Mouse (Mus musculus) heart, adult 2 months (tissue): ENCODE results near the gene 4930562C15Rik. TPM values are rescaled to one million over a fixed set of nuclear protein-coding genes. Genes with fewer than 3 reads are reported as not detected.

Source experiments
- DNase-seq, 2 experiments: peaks; one replicate each; pipeline ENCODE4 v3.0.0; 2021
- H3K27ac ChIP-seq: fragments of 200-600 bp; 2 replicates; pipeline ENCODE4 v1.8.1; 2022
- H3K27me3 ChIP-seq: fragments of 200-500 bp; 2 replicates; pipeline ENCODE4 v1.6.1; 2012; ENCODE audit warnings: mild to moderate bottlenecking, low read length, inconsistent platforms, mixed read lengths; ENCODE audit not compliant: control insufficient read depth, insufficient read depth
- H3K36me3 ChIP-seq: fragments of 200-500 bp; 2 replicates; pipeline ENCODE4 v1.6.1; 2012; ENCODE audit warnings: low read length, inconsistent platforms; ENCODE audit not compliant: control insufficient read depth, insufficient read depth
- H3K4me1 ChIP-seq: fragments of 200-500 bp; 2 replicates; pipeline ENCODE4 v1.6.1; 2011; ENCODE audit warnings: low read length; ENCODE audit not compliant: control insufficient read depth, insufficient read depth
- H3K4me3 ChIP-seq: fragments of 200-600 bp; 2 replicates; pipeline ENCODE4 v1.8.1; 2022
- H3K79me2 ChIP-seq: fragments of 200-500 bp; replicated peaks from 2 replicates; pipeline ENCODE4 v1.6.1; 2012; ENCODE audit warnings: mild to moderate bottlenecking, inconsistent platforms, low read length, moderate library complexity, mixed read lengths; ENCODE audit not compliant: control insufficient read depth, insufficient read depth
- H3K9ac ChIP-seq: fragments of 200-500 bp; 2 replicates; pipeline ENCODE4 v1.6.1; 2012; ENCODE audit warnings: low read depth, mild to moderate bottlenecking, control low read depth, inconsistent platforms, low read length, mixed read lengths
- CTCF ChIP-seq: fragments of 200-600 bp; IDR thresholded peaks from 2 replicates; pipeline ENCODE4 v1.8.1; 2022; ENCODE audit warnings: antibody characterized with exemption, mild to moderate bottlenecking, moderate library complexity
- EP300 ChIP-seq: fragments of 200-500 bp; IDR thresholded peaks from 2 replicates; pipeline ENCODE4 v1.6.1; 2011; ENCODE audit warnings: low read depth, low read length, control low read depth; ENCODE audit not compliant: insufficient read depth
- POLR2A ChIP-seq: fragments of 200-500 bp; IDR thresholded peaks from 2 replicates; pipeline ENCODE4 v1.6.1; 2011; ENCODE audit warnings: mild to moderate bottlenecking, low read depth, low read length, control low read depth; ENCODE audit not compliant: insufficient read depth
- WGBS: fragments of 180-500 bp; shearing (Covaris S2); methylation state at CpG from one replicate; pipeline ENCODE4 v1.1.7; 2018; 5-methylcytosine and 5-hydroxymethylcytosine counted together
- intact Hi-C: fragments of 180-260 bp; cut with DNase I; formaldehyde crosslinking; loops from one replicate; pipeline ENCODE4 v1.15.1; 2025
- polyA plus RNA-seq: library from polyadenylated mRNA; depleted of rRNA; stranded (reverse); fragments of >200 nt; gene quantifications from 2 replicates; pipeline ENCODE4 v1.2.3, GENCODE M21; 2012
- total RNA-seq, 2 experiments: library from RNA; stranded (reverse); gene quantifications; 2 replicates each; pipeline ENCODE4 v1.2.3; 2021

4930562C15Rik gene
- total and polyA plus RNA-seq, 3 experiments, result 0.23 TPM; not detected in 2

DNA sequence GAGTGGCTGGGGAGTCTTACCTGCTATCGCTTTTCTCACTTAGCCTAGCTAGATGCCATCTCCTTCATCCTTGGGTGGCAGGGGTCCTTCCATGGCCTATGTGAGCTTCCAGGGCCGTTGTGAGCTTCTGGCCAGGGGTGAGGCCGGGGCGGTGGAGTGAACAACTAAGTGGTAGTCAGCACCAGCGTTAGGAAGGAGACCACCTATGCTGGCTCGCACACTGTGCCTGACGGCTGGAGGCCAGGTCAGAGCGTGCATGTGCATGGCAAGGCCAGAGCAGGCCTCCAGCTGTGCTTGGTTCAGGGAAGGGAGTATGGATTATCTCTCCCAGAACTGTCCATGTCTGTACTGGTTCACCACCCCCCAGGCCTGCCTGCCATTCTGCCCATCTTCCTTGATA, 28.5 kb downstream of the 4930562C15Rik start:
- intact Hi-C loops, result loop anchor here (1.0 to 10.0 kb wide), 4 partner anchors 50 to 179 kb away; partner anchors contain the start of gene Cdip1

DNA sequence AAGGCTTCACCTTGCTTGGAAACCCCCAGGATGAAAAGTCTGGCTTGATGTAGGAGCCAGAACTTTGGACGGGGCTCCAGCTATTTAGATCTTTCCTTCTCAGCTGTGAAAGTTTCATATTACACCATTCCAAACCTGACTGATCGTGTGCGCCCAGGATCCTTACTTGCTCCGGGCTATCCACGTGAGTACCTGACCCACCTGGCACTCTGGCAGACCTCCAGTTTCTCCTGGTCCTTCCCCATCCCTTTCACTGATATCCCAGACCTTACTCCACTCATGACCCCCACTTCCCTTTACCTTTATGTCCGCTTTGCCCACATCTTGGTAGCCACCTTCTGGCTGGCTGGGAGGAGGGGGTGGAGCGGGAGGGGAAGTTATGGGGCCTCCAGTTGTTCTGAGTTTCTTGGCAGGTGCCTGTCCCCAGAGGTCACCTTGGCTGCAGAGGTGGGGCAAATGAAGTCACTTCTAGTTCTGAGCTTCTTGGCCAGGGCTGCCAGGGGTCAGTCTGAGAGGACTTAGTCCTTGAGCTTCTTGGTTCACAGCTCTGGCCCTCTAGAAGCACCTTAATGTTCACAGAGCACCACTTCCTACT, 31.0 kb downstream of the 4930562C15Rik start:
- no peak overlapping the region for H3K9ac ChIP-seq
- intact Hi-C loops, result loop anchor here (10.0 kb wide), 2 partner anchors 101 to 181 kb away; no protein-coding TSS in a partner anchor
- 59% methylated on average over 7 of the region's 7 CpGs for WGBS
- no peak for TF ChIP-seq POLR2A
- no peak for TF ChIP-seq CTCF
- TF ChIP-seq EP300, result no peak
- H3K4me1 ChIP-seq, result peaks cover 1% of the 10 kb centered on the region; the same call in 1 of the 2 replicates
- no peaks in the 10 kb centered on the region for H3K36me3 ChIP-seq
- no peak overlapping the region for H3K4me3 ChIP-seq
- no peaks in the 10 kb centered on the region for H3K27me3 ChIP-seq
- H3K27ac ChIP-seq, result no peak overlapping the region
- no peak for DNase-seq
- no peaks in the 10 kb centered on the region for H3K79me2 ChIP-seq

More for the DNA sequence above, 28.5 kb downstream of the 4930562C15Rik start:
- whole genome bisulfite sequencing, result 80% methylated on average over 8 of the region's 8 CpGs
- no peaks in the 10 kb centered on the region for H3K36me3 ChIP-seq
- no peak overlapping the region for H3K27ac ChIP-seq
- H3K27me3 ChIP-seq, result no peaks in the 10 kb centered on the region
- TF ChIP-seq EP300 (no peak), POLR2A (no peak), CTCF (no peak)
- no peak for DNase-seq
- no peaks in the 10 kb centered on the region for H3K79me2 ChIP-seq
- H3K4me3 ChIP-seq, result no peak overlapping the region
- H3K9ac ChIP-seq, result no peak overlapping the region
- peaks cover 1% of the 10 kb centered on the region; the same call in 1 of the 2 replicates for H3K4me1 ChIP-seq

DNA sequence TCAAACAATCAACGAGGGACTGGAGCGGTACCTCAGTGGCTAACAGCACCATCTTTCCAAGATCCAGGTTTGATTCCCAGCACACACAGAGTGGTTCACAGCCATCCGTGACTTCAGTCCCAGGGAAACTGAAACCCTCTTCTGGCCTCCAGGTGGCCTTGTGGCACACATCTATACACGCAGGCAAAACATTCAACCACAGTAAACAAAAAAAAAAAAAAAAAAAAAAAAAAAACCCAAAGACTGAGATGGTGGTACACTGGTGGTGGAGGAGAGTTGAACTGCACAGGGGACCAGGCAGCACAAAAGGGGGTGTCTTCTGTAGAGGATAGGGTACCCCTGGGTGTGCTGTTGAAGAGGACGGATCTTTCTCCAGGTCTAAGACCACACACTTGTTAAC, 35.3 kb downstream of the 4930562C15Rik start:
- TF ChIP-seq EP300, result no peak
- TF ChIP-seq CTCF, result no peak
- no peak for TF ChIP-seq POLR2A
- WGBS, result 88% methylated on average over 5 of the region's 5 CpGs
- H3K4me3 ChIP-seq, result no peak overlapping the region
- no peaks in the 10 kb centered on the region for H3K79me2 ChIP-seq
- no peaks in the 10 kb centered on the region for H3K36me3 ChIP-seq
- H3K9ac ChIP-seq, result no peak overlapping the region
- H3K27me3 ChIP-seq, result no peaks in the 10 kb centered on the region
- no peak for DNase-seq
- no peak overlapping the region for H3K27ac ChIP-seq
- no peaks in the 10 kb centered on the region for H3K4me1 ChIP-seq
- intact Hi-C loops, result no loop called here

DNA sequence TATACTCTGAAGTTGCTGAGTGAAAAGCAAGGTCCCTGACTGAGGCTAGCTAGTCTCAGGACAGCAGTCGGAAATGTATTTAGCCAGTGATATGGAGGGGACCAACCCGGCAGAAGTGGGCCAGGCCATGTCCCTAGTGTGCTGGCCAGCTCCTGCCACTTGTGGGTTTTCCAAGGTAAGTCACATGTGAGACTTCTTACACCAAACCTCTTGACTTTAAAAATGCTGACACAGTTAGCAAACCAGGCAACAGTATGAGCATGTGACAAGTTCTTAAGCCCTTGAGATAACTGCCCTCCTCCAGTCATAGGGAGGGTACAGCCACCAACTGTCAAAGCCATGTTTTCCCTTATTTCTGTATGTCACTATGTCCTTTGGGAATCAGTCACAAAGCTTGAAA, 36.7 kb downstream of the 4930562C15Rik start:
- Histone ChIP-seq H3K9ac (no peak overlapping the region), H3K27ac (no peak overlapping the region; the same call in 1 of the 2 replicates), H3K79me2 (0 out of 2 replicates have a peak, but pooled peaks cover 1% of the 10 kb centered on the region), H3K4me1 (peaks cover 5% of the 10 kb centered on the region), H3K27me3 (no peaks in the 10 kb centered on the region), H3K36me3 (no peaks in the 10 kb centered on the region), H3K4me3 (no peak overlapping the region)
- DNase-seq, result no peak
- intact Hi-C loops, result no loop called here
- 39% methylated on average over 2 of the region's 2 CpGs for WGBS
- TF ChIP-seq EP300, result peak; percentile 50; the same call in 1 of the 2 replicates
- TF ChIP-seq POLR2A, result no peak

DNA sequence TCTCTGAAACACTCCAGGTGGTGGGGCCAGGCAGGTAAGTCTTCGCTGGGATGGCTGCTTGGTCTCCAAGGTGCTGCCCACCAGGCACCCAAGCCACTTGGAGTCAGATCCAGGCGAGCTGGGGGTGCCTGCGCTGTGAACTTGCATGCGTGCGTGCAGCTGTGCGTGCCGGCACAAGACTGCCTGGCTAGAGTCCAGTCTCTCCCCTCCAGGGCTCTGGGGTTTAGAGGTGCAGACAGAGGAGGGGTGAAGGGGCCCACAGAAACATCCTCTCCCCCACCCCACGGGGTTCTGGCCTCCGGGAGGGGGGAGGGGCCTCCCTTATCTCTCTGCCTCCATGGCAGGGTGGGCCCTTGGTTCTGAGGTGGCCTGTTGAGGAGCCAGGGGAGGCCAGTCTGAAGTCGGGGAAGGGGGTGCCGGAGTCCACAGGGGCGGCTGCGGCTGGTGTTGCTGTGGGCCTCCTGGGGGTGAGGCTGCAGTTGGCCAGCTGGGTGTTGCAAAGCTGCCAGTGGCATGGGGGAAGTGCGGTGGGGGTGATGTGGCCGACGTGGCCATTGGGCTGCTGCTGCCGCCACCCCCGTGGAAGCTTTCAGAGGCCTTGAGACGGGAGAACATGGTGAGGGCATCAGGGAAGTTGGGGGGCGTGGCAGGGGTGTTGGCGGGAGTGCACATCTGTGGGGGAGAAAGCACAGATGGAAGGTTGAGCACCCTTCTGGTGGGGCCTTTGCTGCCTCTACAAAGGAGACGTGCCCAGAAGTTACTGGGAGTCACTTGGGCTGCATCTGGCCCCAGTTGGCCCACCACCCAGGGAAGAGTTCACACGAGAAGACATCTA, 40.2 kb downstream of the 4930562C15Rik start:
- no peak for TF ChIP-seq CTCF
- TF ChIP-seq POLR2A, result no peak
- TF ChIP-seq EP300, result no peak
- Histone ChIP-seq H3K4me1 (peaks cover 11% of the 10 kb centered on the region), H3K9ac (no peak overlapping the region), H3K27me3 (no peaks in the 10 kb centered on the region), H3K79me2 (0 out of 2 replicates have a peak, but pooled peaks cover 1% of the 10 kb centered on the region), H3K27ac (no peak overlapping the region), H3K4me3 (no peak overlapping the region), H3K36me3 (no peaks in the 10 kb centered on the region)
- DNase-seq, result no peak
- WGBS, result 68% methylated on average over 23 of the region's 23 CpGs
- intact Hi-C loops, result loop anchor here (5.0 kb wide), 2 partner anchors 83 to 168 kb away; partner anchors contain the start of gene Cdip1
